Mouse (Mus musculus): Measurements from ENCODE around the gene Ssmem1. TPM values are rescaled to one million over a fixed set of nuclear protein-coding genes. Genes with fewer than 3 reads are reported as not detected.

Ssmem1 gene
- polyA plus RNA-seq, 1 experiment from 2014 or later, result not detected

GRCm38 (mm10) chr6:30538240-30538639 is 28.6 kb downstream of the Ssmem1 start:
- Histone ChIP-seq H3K27me3 (replicated peaks; ENCODE audit: insufficient read depth, low read length) (no peaks in the 10 kb centered on the region), H3K4me1 (ENCODE audit: insufficient read depth, low read depth, low read length) (no peaks in the 10 kb centered on the region), H3K9me3 (ENCODE audit: low read length) (no peaks in the 10 kb centered on the region), H3K36me3 (ENCODE audit: insufficient read depth, low read length) (no peaks in the 10 kb centered on the region), H3K4me2 (replicated peaks; ENCODE audit: low read depth, low read length) (no peak overlapping the region), H3K27ac (ENCODE audit: low read length) (no peak overlapping the region), H3K9ac (replicated peaks; ENCODE audit: low read depth) (no peak overlapping the region), H3K4me3 (ENCODE audit: low read depth, low read length) (no peak overlapping the region)
- ATAC-seq (no peak), DNase-seq (ENCODE audit: low spot score) (no peak)
- TF ChIP-seq EP300 (IDR thresholded peaks at IDR 0.05), result no peak
- 23% methylated on average over 10 of the region's 10 CpGs for WGBS

- Histone ChIP-seq H3K36me3 (ENCODE audit: insufficient read depth, low read length) (no peaks in the 10 kb centered on the region), H3K27me3 (replicated peaks; ENCODE audit: insufficient read depth, low read length) (no peaks in the 10 kb centered on the region), H3K4me3 (ENCODE audit: low read depth, low read length) (no peak overlapping the region), H3K9me3 (ENCODE audit: low read length) (no peaks in the 10 kb centered on the region), H3K9ac (replicated peaks; ENCODE audit: low read depth) (no peak overlapping the region), H3K4me2 (replicated peaks; ENCODE audit: low read depth, low read length) (no peak overlapping the region), H3K27ac (ENCODE audit: low read length) (no peak overlapping the region), H3K4me1 (ENCODE audit: insufficient read depth, low read depth, low read length) (no peaks in the 10 kb centered on the region)
- 63% methylated on average over 5 of the region's 5 CpGs for WGBS
- TF ChIP-seq EP300 (IDR thresholded peaks at IDR 0.05), result no peak
- ATAC-seq (no peak), DNase-seq (ENCODE audit: low spot score) (no peak)
Measured at GRCm38 (mm10) chr6:30538800-30539199, 29.2 kb downstream of the Ssmem1 start.

GRCm38 (mm10) chr6:30541009-30541799 is 31.6 kb downstream of the Ssmem1 start, which contains the start of gene Cpa2:
Gene Cpa2, plus strand, starts transcription at chr6:30541582.
- TF ChIP-seq EP300 (IDR thresholded peaks at IDR 0.05) (no peak), CTCF (IDR thresholded peaks at IDR 0.05) (no peak)
- no peak within 1 kb of the TSS for H3K9ac ChIP-seq (replicated peaks; ENCODE audit: low read depth)
- DNase-seq (ENCODE audit: low spot score) (no peak), ATAC-seq (no peak)
- WGBS, result 71% methylated on average over 11 of the region's 11 CpGs
- H3K9me3 ChIP-seq (ENCODE audit: low read length), result no peaks in the 10 kb centered on the region
- H3K4me3 ChIP-seq (ENCODE audit: low read depth, low read length), result no peak within 1 kb of the TSS
- H3K4me2 ChIP-seq (replicated peaks; ENCODE audit: low read depth, low read length), result no peak within 1 kb of the TSS
- no peak within 1 kb of the TSS for H3K27ac ChIP-seq (ENCODE audit: low read length)
- H3K36me3 ChIP-seq (ENCODE audit: insufficient read depth, low read length), result no peaks in the 10 kb centered on the region
- H3K27me3 ChIP-seq (replicated peaks; ENCODE audit: insufficient read depth, low read length), result no peaks in the 10 kb centered on the region
- no peaks in the 10 kb centered on the region for H3K4me1 ChIP-seq (ENCODE audit: insufficient read depth, low read depth, low read length)

GRCm38 (mm10) chr6:30542277-30542676 is 32.6 kb downstream of the Ssmem1 start:
- H3K9ac ChIP-seq (replicated peaks; ENCODE audit: low read depth), result no peak overlapping the region
- H3K9me3 ChIP-seq (ENCODE audit: low read length), result no peaks in the 10 kb centered on the region
- no peak overlapping the region for H3K4me3 ChIP-seq (ENCODE audit: low read depth, low read length)
- H3K36me3 ChIP-seq (ENCODE audit: insufficient read depth, low read length), result no peaks in the 10 kb centered on the region
- whole genome bisulfite sequencing, result 73% methylated on average over 6 of the region's 6 CpGs
- ATAC-seq (no peak), DNase-seq (ENCODE audit: low spot score) (no peak)
- no peak overlapping the region for H3K4me2 ChIP-seq (replicated peaks; ENCODE audit: low read depth, low read length)
- no peaks in the 10 kb centered on the region for H3K4me1 ChIP-seq (ENCODE audit: insufficient read depth, low read depth, low read length)
- no peaks in the 10 kb centered on the region for H3K27me3 ChIP-seq (replicated peaks; ENCODE audit: insufficient read depth, low read length)
- no peak overlapping the region for H3K27ac ChIP-seq (ENCODE audit: low read length)
- TF ChIP-seq EP300 (IDR thresholded peaks at IDR 0.05) (no peak), CTCF (IDR thresholded peaks at IDR 0.05) (no peak)

- 34% methylated on average over 12 of the region's 12 CpGs for WGBS
- Histone ChIP-seq H3K9me3 (ENCODE audit: low read length) (no peaks in the 10 kb centered on the region), H3K36me3 (ENCODE audit: insufficient read depth, low read length) (no peaks in the 10 kb centered on the region), H3K9ac (replicated peaks; ENCODE audit: low read depth) (no peak overlapping the region), H3K4me1 (ENCODE audit: insufficient read depth, low read depth, low read length) (no peaks in the 10 kb centered on the region), H3K4me3 (ENCODE audit: low read depth, low read length) (no peak overlapping the region), H3K27ac (ENCODE audit: low read length) (no peak overlapping the region), H3K4me2 (replicated peaks; ENCODE audit: low read depth, low read length) (no peak overlapping the region), H3K27me3 (replicated peaks; ENCODE audit: insufficient read depth, low read length) (no peaks in the 10 kb centered on the region)
- DNase-seq (ENCODE audit: low spot score), result no peak
- TF ChIP-seq EP300 (IDR thresholded peaks at IDR 0.05), result no peak
- TF ChIP-seq CTCF (IDR thresholded peaks at IDR 0.05), result no peak
- ATAC-seq, result no peak
Measured at GRCm38 (mm10) chr6:30543077-30543476, 33.4 kb downstream of the Ssmem1 start.

- TF ChIP-seq CTCF (IDR thresholded peaks at IDR 0.05) (no peak), EP300 (IDR thresholded peaks at IDR 0.05) (no peak)
- Histone ChIP-seq H3K4me3 (ENCODE audit: low read depth, low read length) (no peak overlapping the region), H3K4me1 (ENCODE audit: insufficient read depth, low read depth, low read length) (no peaks in the 10 kb centered on the region), H3K27ac (ENCODE audit: low read length) (no peak overlapping the region), H3K9me3 (ENCODE audit: low read length) (no peaks in the 10 kb centered on the region), H3K27me3 (replicated peaks; ENCODE audit: insufficient read depth, low read length) (no peaks in the 10 kb centered on the region), H3K9ac (replicated peaks; ENCODE audit: low read depth) (no peak overlapping the region), H3K36me3 (ENCODE audit: insufficient read depth, low read length) (no peaks in the 10 kb centered on the region), H3K4me2 (replicated peaks; ENCODE audit: low read depth, low read length) (0 out of 2 replicates have a peak overlapping the region, but pooled peaks have one; percentile 6)
- DNase-seq (ENCODE audit: low spot score), result no peak
- no peak for ATAC-seq
- 35% methylated on average over 8 of the region's 8 CpGs for WGBS
Measured at GRCm38 (mm10) chr6:30543851-30544250, 34.2 kb downstream of the Ssmem1 start.
